Mouse (Mus musculus): ENCODE measurements around the gene Adamts13. TPM values are rescaled to one million over a fixed set of nuclear protein-coding genes. Genes with fewer than 3 reads are reported as not detected.
A peak's percentile ranks its signal among the peaks of the same experiment; 100 is the strongest.

Gene Adamts13
- polyA plus RNA-seq, 1 experiment from 2014 or later, result 0.20 TPM

DNA sequence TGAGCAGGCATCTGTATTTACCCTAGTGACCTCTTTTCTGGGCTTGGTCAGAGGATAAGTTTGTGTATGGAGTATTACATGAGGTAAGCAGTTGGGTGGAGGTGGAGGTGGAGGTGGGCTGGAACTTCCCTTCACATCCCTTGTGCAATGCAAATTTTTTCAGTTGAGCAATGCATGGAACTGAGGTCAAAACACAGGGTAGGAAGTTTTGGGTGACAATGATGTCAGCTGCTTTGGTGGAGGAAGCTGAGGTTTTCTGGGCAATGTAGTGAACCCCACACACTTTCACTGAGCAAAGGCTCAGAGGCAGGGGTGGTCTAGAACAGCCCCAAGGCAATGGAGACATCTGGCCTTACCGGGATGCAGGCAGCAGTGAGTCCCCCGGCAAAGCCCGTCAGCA, 52.3 kb downstream of the Adamts13 start:
- TF ChIP-seq CTCF (IDR thresholded peaks at IDR 0.05; ENCODE audit: low read depth), result no peak
- peaks cover 7% of the 10 kb centered on the region; the same call in 1 of the 2 replicates for H3K36me3 ChIP-seq (ENCODE audit: control insufficient read depth, insufficient read depth)
- no peaks in the 10 kb centered on the region for H3K9me3 ChIP-seq (ENCODE audit: control insufficient read depth)
- H3K4me2 ChIP-seq (replicated peaks; ENCODE audit: low read depth), result no peak overlapping the region
- H3K27ac ChIP-seq (ENCODE audit: low read depth, low read length), result no peak overlapping the region
- H3K4me1 ChIP-seq (replicated peaks; ENCODE audit: control insufficient read depth, insufficient read depth, low read length), result no peaks in the 10 kb centered on the region
- no peaks in the 10 kb centered on the region for H3K27me3 ChIP-seq (replicated peaks; ENCODE audit: control insufficient read depth, insufficient read depth, low read length)
- no peak for ATAC-seq
- WGBS, result 90% methylated on average over 3 of the region's 3 CpGs
- no peak overlapping the region for H3K9ac ChIP-seq (ENCODE audit: low read depth, low read length)
- H3K4me3 ChIP-seq (ENCODE audit: low read depth, low read length), result no peak overlapping the region

DNA sequence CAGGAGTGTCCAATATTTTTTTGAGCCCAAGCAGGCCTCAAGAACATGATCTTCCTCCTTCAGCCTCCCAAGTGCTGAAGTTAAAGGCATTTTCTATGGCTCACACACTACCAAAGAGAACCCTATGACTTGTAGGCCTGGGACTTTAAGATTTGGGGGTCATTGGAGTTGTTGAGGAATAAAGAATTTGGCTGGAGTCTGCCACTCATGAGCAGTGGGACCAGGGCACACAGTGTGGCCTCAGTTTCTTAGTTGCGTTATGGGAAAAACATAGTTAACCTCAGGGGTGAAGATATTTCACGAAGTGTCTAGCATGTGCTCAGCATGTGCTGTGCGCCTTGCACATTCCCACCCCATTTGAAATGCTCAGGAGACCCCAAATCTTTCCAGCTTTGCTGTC, 53.1 kb downstream of the Adamts13 start:
- 95% methylated on average over 3 of the region's 3 CpGs for WGBS

DNA sequence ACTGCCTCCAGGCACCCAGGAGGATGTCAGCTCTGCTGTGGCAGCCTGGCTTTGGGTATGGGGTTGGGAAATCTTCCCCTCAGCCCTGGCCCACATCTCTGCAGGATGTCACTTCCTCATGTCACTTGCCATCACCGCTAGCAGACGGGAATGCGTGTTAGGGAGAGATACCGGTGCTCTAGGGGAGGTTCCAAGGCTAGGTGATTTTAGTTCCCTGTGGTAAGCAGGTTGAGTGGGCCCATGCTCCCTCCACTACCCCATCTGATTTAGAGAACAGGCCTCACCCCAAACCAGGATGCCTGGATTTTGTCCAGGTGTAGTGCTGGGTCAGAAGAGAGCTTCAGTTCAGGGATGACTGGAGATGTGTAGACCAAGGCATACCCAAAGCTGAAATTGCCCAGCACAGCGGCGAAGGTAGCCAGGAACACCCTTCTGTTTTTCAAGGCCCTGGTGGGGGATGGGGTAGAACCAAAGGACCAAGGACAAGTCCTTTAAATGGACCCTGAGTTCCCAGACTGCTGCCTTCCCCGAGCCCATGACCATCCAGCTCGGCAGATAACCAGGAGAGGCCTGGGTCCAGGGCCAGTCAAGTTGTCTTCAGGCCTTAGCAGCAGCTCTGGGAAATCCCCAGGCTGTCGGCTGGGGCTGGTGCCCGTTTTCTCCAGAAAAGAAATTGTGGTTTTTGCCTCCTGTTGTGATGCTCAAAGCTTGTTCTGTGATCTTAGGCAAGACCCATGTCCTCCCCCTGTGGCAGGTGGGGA, 53.8 kb downstream of the Adamts13 start:
- H3K9me3 ChIP-seq (ENCODE audit: control insufficient read depth), result no peaks in the 10 kb centered on the region
- no peak for TF ChIP-seq CTCF (IDR thresholded peaks at IDR 0.05; ENCODE audit: low read depth)
- ATAC-seq, result no peak
- 70% methylated on average over 10 of the region's 10 CpGs for WGBS
- no peaks in the 10 kb centered on the region for H3K27me3 ChIP-seq (replicated peaks; ENCODE audit: control insufficient read depth, insufficient read depth, low read length)
- no peak overlapping the region for H3K9ac ChIP-seq (ENCODE audit: low read depth, low read length)
- H3K4me2 ChIP-seq (replicated peaks; ENCODE audit: low read depth), result peak overlapping the region; percentile 54; the same call in 1 of the 2 replicates
- no peaks in the 10 kb centered on the region for H3K36me3 ChIP-seq (ENCODE audit: control insufficient read depth, insufficient read depth)
- H3K27ac ChIP-seq (ENCODE audit: low read depth, low read length), result no peak overlapping the region
- H3K4me1 ChIP-seq (replicated peaks; ENCODE audit: control insufficient read depth, insufficient read depth, low read length), result no peaks in the 10 kb centered on the region
- H3K4me3 ChIP-seq (ENCODE audit: low read depth, low read length), result no peak overlapping the region

More for the DNA sequence above, 53.1 kb downstream of the Adamts13 start:
- H3K4me3 ChIP-seq (ENCODE audit: low read depth, low read length), result no peak overlapping the region
- H3K4me1 ChIP-seq (replicated peaks; ENCODE audit: control insufficient read depth, insufficient read depth, low read length), result no peaks in the 10 kb centered on the region
- H3K27me3 ChIP-seq (replicated peaks; ENCODE audit: control insufficient read depth, insufficient read depth, low read length), result no peaks in the 10 kb centered on the region
- no peak overlapping the region for H3K4me2 ChIP-seq (replicated peaks; ENCODE audit: low read depth)
- no peak for ATAC-seq
- no peak overlapping the region for H3K9ac ChIP-seq (ENCODE audit: low read depth, low read length)
- no peak overlapping the region for H3K27ac ChIP-seq (ENCODE audit: low read depth, low read length)
- H3K9me3 ChIP-seq (ENCODE audit: control insufficient read depth), result no peaks in the 10 kb centered on the region
- no peaks in the 10 kb centered on the region for H3K36me3 ChIP-seq (ENCODE audit: control insufficient read depth, insufficient read depth)
- TF ChIP-seq CTCF (IDR thresholded peaks at IDR 0.05; ENCODE audit: low read depth), result no peak

DNA sequence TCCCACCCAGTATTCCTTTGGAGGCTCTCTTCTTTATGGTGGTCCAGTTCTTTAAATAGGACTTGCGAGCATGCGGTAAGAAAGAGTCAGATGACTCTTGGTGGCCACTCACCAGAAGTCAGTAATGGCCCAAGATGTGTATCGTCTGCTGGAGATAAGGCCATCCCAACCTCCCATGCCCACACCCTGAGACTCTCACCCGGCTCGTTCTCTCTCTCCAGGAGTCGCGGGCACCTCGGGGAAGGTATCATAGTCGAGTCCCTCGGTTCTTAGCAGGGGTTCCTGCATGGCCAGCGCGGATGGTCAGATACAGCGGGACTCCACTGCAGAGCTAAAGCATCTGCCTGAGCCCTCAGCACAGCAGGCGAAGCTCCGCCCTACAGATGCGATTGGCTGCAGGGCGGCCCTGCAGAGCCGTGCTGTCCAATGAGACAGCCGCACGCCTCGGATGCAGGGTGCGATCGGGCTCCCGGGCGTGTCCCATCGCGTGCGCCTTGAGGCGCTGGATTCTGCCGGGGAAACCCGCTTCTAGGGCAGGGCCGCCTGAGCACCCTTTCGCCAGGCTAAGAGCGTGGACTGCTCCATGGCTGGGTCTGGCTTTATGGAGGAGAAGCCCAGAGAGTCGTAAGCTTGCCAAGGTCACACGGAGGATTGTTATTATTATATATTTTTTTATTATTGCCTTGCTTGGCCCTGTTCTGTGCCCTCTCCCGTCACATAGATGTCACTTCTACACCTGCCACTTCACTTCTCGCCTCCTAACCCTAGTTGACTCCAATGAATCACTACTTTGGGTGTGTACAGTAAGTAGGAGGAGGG, 54.6 kb downstream of the Adamts13 start, which contains the start of gene Slc2a6:
Slc2a6 (minus strand) TSS at position 381 of the 819 bp plus-strand sequence.
- peak; percentile 96 for ATAC-seq
- no peaks in the 10 kb centered on the region for H3K27me3 ChIP-seq (replicated peaks; ENCODE audit: control insufficient read depth, insufficient read depth, low read length)
- H3K9ac ChIP-seq (ENCODE audit: low read depth, low read length), result no peak within 1 kb of the TSS
- no peaks in the 10 kb centered on the region for H3K4me1 ChIP-seq (replicated peaks; ENCODE audit: control insufficient read depth, insufficient read depth, low read length)
- H3K4me2 ChIP-seq (replicated peaks; ENCODE audit: low read depth), result peak within 1 kb of the TSS; percentile 54
- no peaks in the 10 kb centered on the region for H3K36me3 ChIP-seq (ENCODE audit: control insufficient read depth, insufficient read depth)
- peak within 1 kb of the TSS; percentile 10; the same call in 1 of the 2 replicates for H3K4me3 ChIP-seq (ENCODE audit: low read depth, low read length)
- no peaks in the 10 kb centered on the region for H3K9me3 ChIP-seq (ENCODE audit: control insufficient read depth)
- H3K27ac ChIP-seq (ENCODE audit: low read depth, low read length), result no peak within 1 kb of the TSS
- TF ChIP-seq CTCF (IDR thresholded peaks at IDR 0.05; ENCODE audit: low read depth), result no peak
- WGBS, result 2% methylated on average over 38 of the region's 38 CpGs

DNA sequence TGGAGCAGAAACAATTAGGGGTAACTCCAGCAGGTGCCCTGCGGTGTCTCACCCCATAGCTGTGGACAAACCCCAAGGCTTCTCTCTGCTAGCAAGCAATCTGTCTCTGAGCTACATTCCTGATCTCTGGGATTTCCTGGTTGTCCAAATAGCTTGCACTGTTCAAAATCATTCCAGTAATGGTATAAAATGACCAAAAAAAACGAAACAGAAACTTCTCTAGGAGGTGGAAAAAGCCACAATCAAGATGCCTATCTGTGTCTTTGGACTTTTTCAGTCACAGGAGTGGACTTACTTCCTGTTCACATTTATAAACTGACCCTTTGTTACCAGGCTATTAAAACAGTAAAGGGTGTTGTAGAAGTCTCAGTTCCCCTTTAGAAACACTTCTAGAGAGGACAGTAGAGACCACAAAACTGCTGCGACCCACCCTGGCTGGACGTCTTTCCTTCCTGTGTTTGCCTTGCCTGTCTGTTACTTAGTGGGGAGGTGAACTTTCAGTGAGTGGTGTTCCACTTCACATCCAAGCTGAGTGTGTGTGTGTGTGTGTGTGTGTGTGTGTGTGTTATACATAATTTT, 55.3 kb downstream of the Adamts13 start:
- 55% methylated on average over 4 of the region's 4 CpGs for WGBS
- H3K9ac ChIP-seq (ENCODE audit: low read depth, low read length), result no peak overlapping the region

DNA sequence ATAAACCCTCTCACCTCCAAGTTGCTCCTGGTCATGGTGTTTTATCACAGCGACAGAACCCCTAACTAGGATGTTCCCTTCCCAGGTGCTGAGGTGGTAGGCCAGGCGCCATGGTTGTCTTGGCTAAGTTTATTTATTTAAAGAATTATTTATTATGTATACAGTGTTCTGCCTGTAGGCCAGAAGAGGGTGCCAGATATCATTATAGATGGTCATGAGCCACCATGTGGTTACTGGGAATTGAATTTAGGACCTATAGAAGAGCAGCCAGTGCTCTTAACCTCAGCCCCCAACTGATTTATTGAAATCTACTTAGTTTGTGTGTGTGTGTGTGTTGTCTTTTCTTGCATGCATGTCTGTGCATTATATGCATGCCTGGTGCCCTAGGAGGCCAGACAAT, 59.1 kb downstream of the Adamts13 start:
- H3K4me1 ChIP-seq (replicated peaks; ENCODE audit: control insufficient read depth, insufficient read depth, low read length), result no peaks in the 10 kb centered on the region
- H3K9ac ChIP-seq (ENCODE audit: low read depth, low read length), result no peak overlapping the region
- no peaks in the 10 kb centered on the region for H3K36me3 ChIP-seq (ENCODE audit: control insufficient read depth, insufficient read depth)
- no peaks in the 10 kb centered on the region for H3K27me3 ChIP-seq (replicated peaks; ENCODE audit: control insufficient read depth, insufficient read depth, low read length)
- no peaks in the 10 kb centered on the region for H3K9me3 ChIP-seq (ENCODE audit: control insufficient read depth)
- no peak overlapping the region for H3K4me3 ChIP-seq (ENCODE audit: low read depth, low read length)
- no peak overlapping the region for H3K27ac ChIP-seq (ENCODE audit: low read depth, low read length)
- TF ChIP-seq CTCF (IDR thresholded peaks at IDR 0.05; ENCODE audit: low read depth), result peak; percentile 40; the same call in 1 of the 2 replicates
- H3K4me2 ChIP-seq (replicated peaks; ENCODE audit: low read depth), result no peak overlapping the region
- no peak for ATAC-seq
- WGBS, result 49% methylated on average over 2 of the region's 2 CpGs

More for the DNA sequence above, 55.3 kb downstream of the Adamts13 start:
- Histone ChIP-seq H3K27me3 (replicated peaks; ENCODE audit: control insufficient read depth, insufficient read depth, low read length) (no peaks in the 10 kb centered on the region), H3K36me3 (ENCODE audit: control insufficient read depth, insufficient read depth) (no peaks in the 10 kb centered on the region), H3K4me3 (ENCODE audit: low read depth, low read length) (no peak overlapping the region), H3K4me1 (replicated peaks; ENCODE audit: control insufficient read depth, insufficient read depth, low read length) (no peaks in the 10 kb centered on the region), H3K4me2 (replicated peaks; ENCODE audit: low read depth) (peak overlapping the region; percentile 54), H3K27ac (ENCODE audit: low read depth, low read length) (no peak overlapping the region), H3K9me3 (ENCODE audit: control insufficient read depth) (no peaks in the 10 kb centered on the region)
- ATAC-seq, result no peak; the same call in 1 of the 2 replicates
- TF ChIP-seq CTCF (IDR thresholded peaks at IDR 0.05; ENCODE audit: low read depth), result no peak

Data from intestine, postnatal 0 days (tissue).